ENCODE assay signal across 8 mouse cellular contexts in genomic region chr12:54834925-54835447, GRCm38 (mm10). TPM values are rescaled to one million over a fixed set of nuclear protein-coding genes. Genes with fewer than 3 reads are reported as not detected.
DNase-seq lines count a peak whose midpoint lies in the region; ATAC-seq and TF ChIP-seq lines count a peak whose summit lies in the region.

No protein-coding gene starts in this region.

- H3K27me3 ChIP-seq in hindbrain, postnatal 0 days (ENCODE audit: insufficient read depth, low read length): no peaks in the 10 kb centered on the region

- H3K4me2 ChIP-seq in hindbrain, postnatal 0 days (ENCODE audit: low read depth, low read length): peak overlapping the region; percentile 50

- H3K36me3 ChIP-seq in hindbrain, postnatal 0 days (ENCODE audit: insufficient read depth, low read length): no peaks in the 10 kb centered on the region

- WGBS in hindbrain, postnatal 0 days: 14% methylated on average over 11 of the region's 11 CpGs

- 0 out of 2 replicates have a peak, but pooled peaks cover 6% of the 10 kb centered on the region for H3K4me1 ChIP-seq in hindbrain, postnatal 0 days (ENCODE audit: insufficient read depth, low read length)

- H3K4me3 ChIP-seq in hindbrain, postnatal 0 days (ENCODE audit: low read length): peak overlapping the region; percentile 29

- H3K9me3 ChIP-seq in hindbrain, postnatal 0 days (ENCODE audit: low read length): no peaks in the 10 kb centered on the region

- ATAC-seq in hindbrain, postnatal 0 days: peak; percentile 87

- peak overlapping the region; percentile 30; the same call in 1 of the 2 replicates for H3K9ac ChIP-seq in hindbrain, postnatal 0 days (replicated peaks; ENCODE audit: low read length)

- DNase-seq in NIH3T3 (ENCODE audit: low read depth): peak; percentile 96
- DNase-seq in cerebellum, postnatal 36 days: peak; percentile 16 to 24
- DNase-seq in gastrocnemius, adult 8-10 months (ENCODE audit: low spot score in 2 of 2): peak; percentile 78 to 85
- peak; percentile 71 for DNase-seq in hindbrain, postnatal 0 days (ENCODE audit: low spot score)
- peak; percentile 61 for DNase-seq in left cerebral cortex, adult 11 months (ENCODE audit: low spot score)
- DNase-seq in lung, postnatal 25 days (ENCODE audit: low spot score): peak; percentile 87
- DNase-seq in right cerebral cortex, adult 18-20 months: peak; percentile 63
- peak; percentile 80 for DNase-seq in yolk sac, embryonic 10.5 days (ENCODE audit: low spot score)

- TF ChIP-seq CTCF in hindbrain, postnatal 0 days (IDR thresholded peaks at IDR 0.05; ENCODE audit: low read depth): no peak

- H3K27ac ChIP-seq in hindbrain, postnatal 0 days: no peak overlapping the region; the same call in 1 of the 2 replicates

RNA-seq across cellular contexts. Expression of gene Cfl2, which starts 27.7 kb away (rescaled TPM):
- 100 to 1,000 TPM; 479 to 530 (median 494) TPM for total RNA-seq in gastrocnemius, adult 8-10 months (2022)
- total RNA-seq in hindbrain, postnatal 0 days (2014; rRNA removed): 162 and 184 TPM in 2 replicates
- 255 and 262 TPM in 2 replicates for polyA plus RNA-seq in hindbrain, postnatal 0 days (2015; fragmentation: Nextera tagmentation; extraction: Ambion mirVana)

RNA-seq across cellular contexts. Expression of gene Snx6, which starts 39.5 kb away (rescaled TPM):
- 10 to 100 TPM; 19.1 to 21.2 (median 19.7) TPM for total RNA-seq in gastrocnemius, adult 8-10 months (2022)
- total RNA-seq in hindbrain, postnatal 0 days (2014; rRNA removed): 55.4 and 57.6 TPM in 2 replicates
- 141 and 150 TPM in 2 replicates for polyA plus RNA-seq in hindbrain, postnatal 0 days (2015; fragmentation: Nextera tagmentation; extraction: Ambion mirVana)

Comparison
In these comparisons a context has a peak if more than half of its experiments do, and no peak if none do; other contexts are left out.
1. DNase-seq: peak in every context shown above with its lines; median percentile 96 in NIH3T3; 87 in lung, postnatal 25 days; 82 in gastrocnemius, adult 8-10 months; 80 in yolk sac, embryonic 10.5 days; 71 in hindbrain, postnatal 0 days; 63 in right cerebral cortex, adult 18-20 months; 61 in left cerebral cortex, adult 11 months; 20 in cerebellum, postnatal 36 days.